Mouse (Mus musculus) v-Abl transformed pro-B cells (cell line): ENCODE measurements around the gene Cdkal1.

ENCODE experiments used
- in situ Hi-C, 2 experiments: fragments of 400-800 bp; cut with MboI; formaldehyde crosslinking; loops; one replicate each; pipeline ENCODE4 v1.15.1; 2025; ENCODE audit not compliant: unreplicated experiment in 2 of 2

Cdkal1 gene

DNA sequence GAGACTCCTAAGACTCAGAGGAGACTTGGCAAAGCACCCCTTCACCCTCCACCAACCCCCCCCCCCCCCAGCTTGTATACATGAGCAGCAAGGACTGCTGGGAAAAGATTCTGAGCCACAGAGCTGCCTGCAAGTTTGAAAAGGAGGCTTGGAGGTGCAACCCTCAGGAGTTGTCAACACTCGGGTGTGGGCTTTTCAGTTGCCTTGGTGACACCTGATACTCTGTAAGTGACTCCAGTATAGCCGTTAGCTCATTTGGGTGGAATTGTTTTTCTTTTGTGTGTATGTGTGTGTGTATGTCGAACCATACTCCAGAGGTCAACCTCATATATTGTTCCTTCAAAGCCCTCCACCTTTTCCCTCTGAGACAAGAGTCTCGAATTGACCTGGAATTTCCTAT is 669.9 kb downstream of the Cdkal1 start:
- in situ Hi-C loops = no loop called here

DNA sequence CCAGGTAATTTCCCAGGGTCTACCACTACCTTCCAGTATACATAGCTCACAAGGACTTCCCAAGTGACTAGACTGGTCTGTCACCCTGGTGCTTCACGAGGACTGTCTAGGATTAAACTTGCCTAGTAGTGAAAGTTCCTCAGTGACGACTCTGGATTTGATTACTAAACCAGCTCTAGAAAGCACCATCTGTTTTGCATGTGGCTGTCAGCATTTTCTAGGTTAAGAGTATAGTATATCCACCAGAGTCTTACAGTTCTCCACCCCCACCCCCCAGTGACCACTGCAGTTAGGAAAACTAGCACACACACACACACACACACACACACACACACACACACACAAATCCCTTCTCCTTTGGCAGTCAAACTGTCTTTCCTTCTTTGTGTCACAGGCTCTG is 670.9 kb downstream of the Cdkal1 start:
- in situ Hi-C loops = no loop called here

DNA sequence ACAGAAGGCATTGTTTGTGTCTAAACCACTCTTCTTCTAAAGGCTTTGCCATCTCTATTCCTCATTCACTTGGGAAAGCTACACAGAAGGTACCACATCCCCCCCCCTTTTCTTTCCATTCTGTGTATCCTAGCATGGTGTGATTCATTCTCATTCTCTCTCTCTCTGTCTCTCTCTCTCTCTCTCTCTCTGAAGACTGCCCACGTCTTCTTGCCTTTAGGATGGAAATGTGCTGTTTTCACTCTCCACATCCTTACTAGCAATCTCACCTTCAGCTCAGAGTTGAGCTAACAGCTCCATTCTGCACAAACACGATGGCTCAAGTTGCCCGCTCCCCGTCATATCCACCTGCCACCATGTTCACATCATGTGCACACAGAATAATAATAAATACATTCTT is 675.6 kb downstream of the Cdkal1 start:
- in situ Hi-C loops = no loop called here

DNA sequence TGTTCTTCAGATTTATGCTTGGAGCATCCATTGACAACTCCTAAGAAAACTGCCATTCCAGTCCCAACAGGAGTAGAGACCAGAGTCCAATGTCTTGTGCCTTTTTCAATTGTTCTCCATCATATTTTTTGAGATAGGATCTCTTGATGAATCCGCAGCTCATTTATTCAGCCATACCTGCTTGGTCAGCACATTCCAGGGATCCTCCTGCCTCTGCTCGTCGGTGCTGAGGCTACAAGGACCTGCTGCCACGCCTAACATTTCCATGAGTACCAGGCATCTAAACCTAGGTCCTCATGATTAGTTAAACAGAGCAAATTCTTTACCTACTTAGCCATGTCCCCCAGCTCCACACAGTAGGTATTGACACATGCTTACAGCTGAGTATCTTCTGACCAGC is 676.2 kb downstream of the Cdkal1 start:
- in situ Hi-C loops = no loop called here

DNA sequence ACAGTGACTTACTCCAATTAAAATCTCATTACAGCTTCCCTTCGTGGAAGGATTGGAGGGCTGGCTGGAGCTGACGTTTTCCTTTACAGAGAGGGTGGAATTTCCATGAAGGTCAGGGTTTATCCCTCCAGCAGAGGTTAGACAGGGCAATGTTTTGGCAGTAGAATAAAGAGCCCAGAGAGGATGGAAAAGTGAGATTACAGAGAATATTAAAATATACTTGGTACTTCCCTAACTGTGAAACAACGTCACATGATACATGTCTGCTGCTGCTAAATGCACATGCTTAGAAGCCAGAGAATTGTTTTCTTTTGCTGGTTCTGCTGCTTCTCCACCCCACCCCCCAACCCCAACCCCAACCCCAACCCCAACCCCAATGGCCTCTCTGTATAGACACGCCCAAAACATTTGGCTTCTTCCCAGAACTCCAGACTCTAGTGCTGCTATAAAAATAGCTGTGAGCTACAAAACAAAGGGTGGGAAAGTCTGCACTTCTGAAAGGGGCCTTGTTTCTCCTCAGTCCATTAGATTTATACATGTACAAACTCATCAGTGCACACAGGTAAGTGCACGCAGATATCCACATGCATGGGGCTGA is 677.5 kb downstream of the Cdkal1 start:
- in situ Hi-C loops = no loop called here

DNA sequence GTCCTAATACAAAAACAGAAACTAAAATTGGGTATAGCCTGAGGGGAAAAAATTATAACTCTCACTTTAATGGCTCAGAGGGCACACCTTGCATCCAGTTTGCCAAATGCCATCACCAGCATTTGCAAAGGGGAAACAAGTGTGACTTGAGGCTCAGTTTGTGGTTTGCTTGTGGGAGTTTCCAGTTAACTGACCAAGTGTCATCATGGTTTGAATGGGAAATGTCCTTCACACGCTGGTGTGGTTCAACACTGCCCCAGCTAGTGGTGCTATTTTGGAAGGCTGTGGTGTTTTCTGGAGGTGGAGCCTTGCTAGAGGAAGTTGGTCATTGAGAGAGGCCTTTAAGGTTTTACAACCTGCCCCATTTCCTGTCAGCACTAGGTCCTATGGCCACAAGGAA is 686.1 kb downstream of the Cdkal1 start:
- in situ Hi-C loops = loop anchor here in 1 of 2 experiments (25.0 kb wide), 1 partner anchor 668 kb away; no protein-coding TSS in a partner anchor

DNA sequence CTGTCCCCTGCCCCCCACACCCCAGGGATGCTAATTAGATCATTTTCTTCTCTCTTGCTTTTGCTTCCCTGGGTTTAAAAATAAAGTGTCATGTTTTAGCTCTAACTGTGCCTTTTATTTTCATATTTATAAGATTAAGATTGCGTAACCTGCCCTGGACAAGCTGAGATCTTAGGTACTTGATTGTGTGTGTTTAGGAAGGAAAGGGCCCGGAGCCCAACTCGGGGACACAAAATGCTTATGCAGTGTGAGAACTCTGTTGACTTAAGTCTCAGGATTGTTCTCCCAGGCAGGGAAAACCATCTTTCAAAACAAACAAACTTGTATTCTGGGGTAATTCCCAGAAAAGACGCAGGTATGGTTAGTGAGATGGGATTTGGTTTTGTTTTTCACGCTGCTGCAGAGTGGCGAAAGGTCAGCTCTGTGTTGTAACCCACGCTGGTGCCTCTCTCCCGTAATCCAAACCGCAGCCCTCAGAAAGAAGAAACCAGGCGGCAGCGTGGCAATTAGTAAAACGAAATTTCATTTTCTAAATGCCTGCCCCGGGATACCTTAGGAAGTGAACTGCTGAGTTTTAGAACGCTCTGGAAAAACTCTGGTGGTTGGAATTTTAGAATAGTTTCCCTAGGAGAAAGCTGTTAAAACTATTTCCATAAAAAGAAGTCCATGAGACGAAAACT is 690.5 kb downstream of the Cdkal1 start:
- in situ Hi-C loops = loop anchor here in 1 of 2 experiments (25.0 kb wide), 1 partner anchor 672 kb away; no protein-coding TSS in a partner anchor

DNA sequence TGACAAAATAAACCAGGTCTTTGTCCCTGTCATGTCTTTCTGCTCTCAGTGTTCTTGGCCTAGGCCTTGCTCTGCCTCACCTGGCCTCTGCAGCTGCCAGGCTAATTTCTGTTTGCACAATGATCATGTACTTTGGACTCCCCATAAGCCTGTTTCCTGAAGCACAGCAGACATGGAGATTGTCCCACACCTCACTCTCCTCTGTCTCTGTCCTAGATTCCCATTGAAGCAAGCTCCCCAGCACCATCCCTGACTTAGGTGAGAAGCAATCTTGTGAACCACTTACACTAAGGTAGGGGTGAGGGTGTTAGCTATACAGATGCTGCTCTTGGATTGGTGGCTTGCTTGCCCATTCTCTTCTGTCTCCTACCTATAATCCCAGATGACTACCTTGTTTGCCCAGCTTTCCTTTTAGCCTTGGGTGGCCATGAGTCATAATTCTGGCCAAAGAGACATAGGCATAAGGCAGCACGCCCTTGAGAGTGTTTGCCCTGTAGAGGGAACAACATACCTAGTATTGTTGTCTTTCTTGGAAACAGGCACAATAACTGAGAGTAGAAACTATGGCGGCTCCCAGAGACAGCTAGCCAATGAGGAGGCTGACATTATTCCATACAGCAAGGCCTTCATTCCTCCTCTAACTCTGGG is 692.5 kb downstream of the Cdkal1 start:
- in situ Hi-C loops = loop anchor here in 1 of 2 experiments (25.0 kb wide), 1 partner anchor 674 kb away; no protein-coding TSS in a partner anchor

DNA sequence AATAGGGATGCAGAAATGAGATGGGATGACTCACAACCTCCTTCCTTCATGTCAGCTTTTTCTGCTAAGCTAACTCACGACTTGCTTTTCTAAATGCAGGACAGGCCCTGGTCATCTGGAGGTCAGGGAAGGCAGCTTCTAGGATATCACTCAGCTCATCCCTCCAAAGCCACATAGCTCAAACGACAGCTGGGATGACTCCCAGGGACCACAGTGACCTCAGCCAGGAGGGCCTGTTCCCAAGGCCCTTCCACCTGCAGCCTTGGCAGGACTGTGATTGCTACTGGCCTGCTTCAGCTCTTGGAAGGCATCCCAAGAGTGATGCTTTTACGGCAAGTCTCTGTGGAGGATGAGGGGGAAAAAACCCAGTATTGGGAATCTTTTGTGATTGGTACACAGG is 693.0 kb downstream of the Cdkal1 start:
- in situ Hi-C loops = loop anchor here in 1 of 2 experiments (25.0 kb wide), 1 partner anchor 675 kb away; no protein-coding TSS in a partner anchor

DNA sequence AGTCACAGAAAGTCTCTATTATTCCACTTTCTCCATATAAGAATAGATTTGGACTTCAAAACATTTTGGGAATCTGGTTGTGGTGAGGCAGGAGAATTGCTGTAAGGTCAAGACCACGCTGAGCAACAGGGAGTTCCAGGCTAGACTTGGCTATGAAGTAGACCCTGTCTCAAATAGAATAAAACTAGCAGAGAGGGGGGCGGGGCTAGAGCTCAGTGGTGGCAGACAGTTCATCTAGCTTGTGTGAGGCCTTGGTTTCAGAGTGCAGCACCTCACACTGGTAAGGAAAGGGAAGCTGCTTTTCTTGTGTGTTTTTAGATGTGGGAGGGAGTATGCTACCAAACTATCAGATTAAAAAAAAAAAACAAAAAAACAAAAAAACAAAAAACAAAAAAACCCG is 694.0 kb downstream of the Cdkal1 start:
- in situ Hi-C loops = loop anchor here in 1 of 2 experiments (25.0 kb wide), 1 partner anchor 676 kb away; no protein-coding TSS in a partner anchor

DNA sequence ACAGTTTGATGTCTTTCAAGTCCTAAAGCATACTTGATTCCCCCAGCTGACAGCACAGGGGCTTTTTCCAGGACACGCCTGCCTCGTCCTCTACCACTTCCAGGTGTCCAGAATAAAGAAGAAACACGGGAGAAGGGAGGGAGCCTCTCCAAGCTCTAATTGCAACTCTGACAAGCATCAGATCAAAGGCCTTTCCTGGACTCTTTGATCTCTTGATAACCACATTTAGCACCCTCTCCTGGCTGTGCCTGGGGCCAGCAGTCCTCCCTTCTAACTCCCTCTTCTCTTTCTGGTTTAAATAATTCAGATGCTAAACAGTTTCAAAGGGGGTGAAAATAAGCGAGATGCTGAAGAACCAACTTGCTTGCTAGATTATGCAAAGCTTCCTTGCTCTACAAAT is 698.8 kb downstream of the Cdkal1 start:
- in situ Hi-C loops = loop anchor here in 1 of 2 experiments (25.0 kb wide), 1 partner anchor 681 kb away; no protein-coding TSS in a partner anchor

DNA sequence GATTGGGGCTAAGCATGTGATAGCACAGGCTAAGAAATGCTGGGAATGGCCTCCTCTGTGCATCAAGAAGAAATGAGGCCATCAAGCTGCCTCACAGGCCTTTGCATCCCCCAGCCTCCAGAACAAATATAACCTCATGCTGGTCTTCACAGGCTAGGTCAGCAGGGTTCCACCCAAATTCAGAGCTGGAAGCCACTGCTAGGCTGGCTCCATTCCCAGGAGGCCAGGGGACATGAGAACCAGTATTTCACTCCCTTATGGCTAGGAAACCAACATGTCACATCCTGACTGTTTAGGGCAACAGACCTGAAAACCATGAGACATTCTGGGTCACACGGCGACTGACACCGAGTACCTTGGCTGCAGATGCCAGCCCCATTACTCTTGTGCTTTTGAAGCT is 700.2 kb downstream of the Cdkal1 start:
- in situ Hi-C loops = loop anchor here in 1 of 2 experiments (25.0 kb wide), 1 partner anchor 682 kb away; no protein-coding TSS in a partner anchor

DNA sequence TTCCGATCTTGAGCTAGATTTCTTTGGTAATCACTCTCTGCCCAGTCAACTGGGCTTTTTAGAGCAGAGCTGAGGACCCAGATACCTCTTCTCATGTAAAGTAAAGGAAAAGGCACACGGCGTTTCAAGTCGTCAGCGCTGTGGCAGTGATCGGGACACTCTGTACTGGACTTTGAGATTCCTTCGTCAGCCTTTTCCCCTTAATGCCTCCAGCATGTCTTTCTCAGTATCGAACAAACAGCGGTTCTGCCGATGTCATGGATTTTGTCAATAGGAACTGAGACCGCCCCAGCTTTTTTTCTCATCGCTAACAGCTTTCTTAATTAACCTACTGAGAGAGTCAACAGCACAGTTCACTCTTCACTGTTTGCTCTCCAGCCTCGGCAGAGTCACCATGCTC is 705.4 kb downstream of the Cdkal1 start:
- in situ Hi-C loops = loop anchor here in 1 of 2 experiments (25.0 kb wide), 1 partner anchor 687 kb away; no protein-coding TSS in a partner anchor

DNA sequence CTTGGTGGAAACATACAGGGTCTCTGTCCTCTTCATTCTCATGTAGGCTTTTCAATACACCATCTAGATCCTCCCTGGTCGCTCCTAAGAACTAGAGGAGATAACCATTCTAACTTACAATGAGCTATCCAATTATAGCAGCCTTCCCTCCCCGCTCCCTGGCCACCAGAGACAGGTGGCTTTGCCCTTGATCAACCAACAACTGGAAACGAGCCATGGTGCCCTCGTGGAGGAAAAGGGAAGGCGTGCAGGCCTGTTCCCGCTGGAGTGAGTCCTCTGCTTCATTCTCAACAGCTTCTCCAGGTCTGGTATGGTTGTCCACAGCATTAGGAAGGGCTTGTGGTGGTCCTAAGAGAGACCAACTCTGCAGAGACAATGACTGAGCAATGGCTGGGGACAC is 706.1 kb downstream of the Cdkal1 start:
- in situ Hi-C loops = no loop called here

DNA sequence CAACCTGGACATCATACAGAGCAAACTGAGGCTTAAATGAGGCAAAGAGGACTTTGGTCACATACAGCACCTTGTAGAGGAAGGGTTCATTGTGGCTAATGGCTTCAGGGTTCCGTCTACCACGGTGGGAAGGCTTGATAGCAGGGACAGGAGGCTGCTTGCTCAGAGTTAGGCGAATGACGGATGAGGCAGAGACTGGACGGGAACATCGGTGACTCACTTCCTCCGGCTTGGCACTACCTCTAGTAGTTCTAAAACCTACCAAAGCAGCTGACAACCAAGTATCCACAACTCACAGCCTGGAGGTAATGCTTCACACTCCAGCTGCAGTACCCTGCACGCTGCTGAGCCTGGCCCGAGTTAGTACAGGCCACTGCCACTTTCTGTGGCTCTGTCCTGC is 706.9 kb downstream of the Cdkal1 start:
- in situ Hi-C loops = no loop called here
